Mouse (Mus musculus) stomach, embryonic 16.5 days (tissue): ENCODE data around the gene Mast4. TPM values are rescaled to one million over a fixed set of nuclear protein-coding genes. Genes with fewer than 3 reads are reported as not detected.

Experiments
- ATAC-seq: fragments of 200-750 bp; cut with Nextera tagmentation; 2 replicates; pipeline ENCODE4 v1.8.0; 2017; ENCODE audit warnings: moderate number of reproducible peaks, moderate TSS enrichment; ENCODE audit not compliant: insufficient read depth, low FRiP score
- H3K27ac ChIP-seq: fragments of 300-500 bp; sonication (generic); 2 replicates; pipeline ENCODE4 v1.5.1; 2014; ENCODE audit warnings: low read length
- H3K27me3 ChIP-seq: fragments of 300-500 bp; sonication (generic); 2 replicates; pipeline ENCODE4 v1.6.1; 2014; ENCODE audit warnings: low read length, control low read depth, mixed read lengths; ENCODE audit not compliant: control insufficient read depth, insufficient read depth
- H3K36me3 ChIP-seq: fragments of 300-500 bp; sonication (generic); 2 replicates; pipeline ENCODE4 v1.6.1; 2014; ENCODE audit warnings: low read length; ENCODE audit not compliant: control insufficient read depth, insufficient read depth
- H3K4me1 ChIP-seq: fragments of 300-500 bp; sonication (generic); 2 replicates; pipeline ENCODE4 v1.6.1; 2014; ENCODE audit warnings: low read length, control low read depth, mixed read lengths; ENCODE audit not compliant: control insufficient read depth, insufficient read depth
- H3K4me2 ChIP-seq: fragments of 300-500 bp; sonication (generic); 2 replicates; pipeline ENCODE4 v1.6.1; 2014; ENCODE audit warnings: low read depth, low read length, mixed read lengths
- H3K4me3 ChIP-seq: fragments of 300-500 bp; sonication (generic); replicated peaks from 2 replicates; pipeline ENCODE4 v1.5.1; 2014; ENCODE audit warnings: mild to moderate bottlenecking, low read length
- H3K9ac ChIP-seq: fragments of 300-500 bp; sonication (generic); 2 replicates; pipeline ENCODE4 v1.6.1; 2014; ENCODE audit warnings: low read length
- H3K9me3 ChIP-seq: fragments of 300-500 bp; sonication (generic); replicated peaks from 2 replicates; pipeline ENCODE4 v1.6.1; 2016; ENCODE audit warnings: low read length, control low read depth; ENCODE audit not compliant: control insufficient read depth
- WGBS: fragments of 180-500 bp; shearing (Covaris S2); extraction: QIAGEN DNeasy Blood & Tissue Kit; methylation state at CpG from one replicate; pipeline ENCODE4 v1.1.7; 2014; 5-methylcytosine and 5-hydroxymethylcytosine counted together
- polyA plus RNA-seq: library from polyadenylated mRNA; unstranded; fragments of >200 nt; fragmentation: Nextera tagmentation; extraction: Ambion mirVana; gene quantifications from 2 replicates; pipeline ENCODE4 v1.2.1, GENCODE M21; 2015

The Mast4 gene
- polyA plus RNA-seq, 1 experiment from 2014 or later: 31.0 TPM

- Histone ChIP-seq H3K4me2 (no peak overlapping the region), H3K27me3 (no peaks in the 10 kb centered on the region), H3K27ac (no peak overlapping the region), H3K36me3 (no peaks in the 10 kb centered on the region), H3K9me3 (no peaks in the 10 kb centered on the region), H3K4me1 (no peaks in the 10 kb centered on the region), H3K4me3 (no peak overlapping the region), H3K9ac (no peak overlapping the region)
- WGBS: 84% methylated on average over 8 of the region's 8 CpGs
- ATAC-seq: no peak
Observed at GRCm38 (mm10) chr13:103239654-103240053, 94.6 kb downstream of the Mast4 start.

- ATAC-seq: no peak
Observed at GRCm38 (mm10) chr13:103238034-103238705, 96.1 kb downstream of the Mast4 start.

GRCm38 (mm10) chr13:103232171-103232570, 102.1 kb downstream of the Mast4 start:
- WGBS: 93% methylated on average over 7 of the region's 7 CpGs
- Histone ChIP-seq H3K9ac (no peak overlapping the region), H3K27me3 (no peaks in the 10 kb centered on the region), H3K4me3 (no peak overlapping the region), H3K9me3 (no peaks in the 10 kb centered on the region), H3K4me1 (no peaks in the 10 kb centered on the region), H3K36me3 (no peaks in the 10 kb centered on the region), H3K4me2 (no peak overlapping the region), H3K27ac (no peak overlapping the region)
- no peak for ATAC-seq

More at GRCm38 (mm10) chr13:103238034-103238705, 96.1 kb downstream of the Mast4 start:
- Histone ChIP-seq H3K27ac (no peak overlapping the region), H3K4me2 (no peak overlapping the region), H3K36me3 (no peaks in the 10 kb centered on the region), H3K4me3 (no peak overlapping the region), H3K27me3 (no peaks in the 10 kb centered on the region), H3K4me1 (no peaks in the 10 kb centered on the region), H3K9me3 (no peaks in the 10 kb centered on the region), H3K9ac (no peak overlapping the region)
- 83% methylated on average over 7 of the region's 7 CpGs for WGBS

GRCm38 (mm10) chr13:103229069-103229468, 105.2 kb downstream of the Mast4 start:
- H3K9me3 ChIP-seq: no peaks in the 10 kb centered on the region
- no peak overlapping the region for H3K4me3 ChIP-seq
- no peak overlapping the region for H3K27ac ChIP-seq
- no peaks in the 10 kb centered on the region for H3K27me3 ChIP-seq
- no peak for ATAC-seq
- no peaks in the 10 kb centered on the region for H3K4me1 ChIP-seq
- H3K9ac ChIP-seq: no peak overlapping the region
- 67% methylated on average over 4 of the region's 4 CpGs for WGBS
- no peak overlapping the region for H3K4me2 ChIP-seq
- H3K36me3 ChIP-seq: no peaks in the 10 kb centered on the region

- Histone ChIP-seq H3K27me3 (no peaks in the 10 kb centered on the region), H3K9ac (no peak overlapping the region), H3K4me3 (no peak overlapping the region), H3K4me2 (no peak overlapping the region), H3K9me3 (no peaks in the 10 kb centered on the region), H3K36me3 (no peaks in the 10 kb centered on the region), H3K27ac (no peak overlapping the region), H3K4me1 (no peaks in the 10 kb centered on the region)
- WGBS: 58% methylated on average over 17 of the region's 17 CpGs
- ATAC-seq: no peak
Observed at GRCm38 (mm10) chr13:103225895-103226815, 108.1 kb downstream of the Mast4 start.

GRCm38 (mm10) chr13:103225217-103225894, 108.9 kb downstream of the Mast4 start:
- H3K4me2 ChIP-seq: no peak overlapping the region
- no peaks in the 10 kb centered on the region for H3K36me3 ChIP-seq
- 58% methylated on average over 11 of the region's 11 CpGs for WGBS
- no peak overlapping the region for H3K4me3 ChIP-seq
- no peaks in the 10 kb centered on the region for H3K9me3 ChIP-seq
- no peaks in the 10 kb centered on the region for H3K4me1 ChIP-seq
- H3K27me3 ChIP-seq: no peaks in the 10 kb centered on the region
- no peak for ATAC-seq
- no peak overlapping the region for H3K9ac ChIP-seq
- peak overlapping the region; percentile 46; the same call in 1 of the 2 replicates for H3K27ac ChIP-seq

- 40% methylated on average over 11 of the region's 11 CpGs for WGBS
Observed at GRCm38 (mm10) chr13:103220479-103221064, 113.7 kb downstream of the Mast4 start.

GRCm38 (mm10) chr13:103219999-103220398, 114.3 kb downstream of the Mast4 start:
- Histone ChIP-seq H3K4me3 (no peak overlapping the region), H3K36me3 (no peaks in the 10 kb centered on the region), H3K9me3 (no peaks in the 10 kb centered on the region), H3K27me3 (no peaks in the 10 kb centered on the region), H3K27ac (no peak overlapping the region), H3K9ac (no peak overlapping the region), H3K4me2 (no peak overlapping the region), H3K4me1 (no peaks in the 10 kb centered on the region)
- ATAC-seq: no peak
- WGBS: 50% methylated on average over 2 of the region's 2 CpGs

More at GRCm38 (mm10) chr13:103220479-103221064, 113.7 kb downstream of the Mast4 start:
- Histone ChIP-seq H3K4me3 (no peak overlapping the region), H3K27ac (no peak overlapping the region), H3K27me3 (no peaks in the 10 kb centered on the region), H3K9me3 (no peaks in the 10 kb centered on the region), H3K4me2 (no peak overlapping the region), H3K36me3 (no peaks in the 10 kb centered on the region), H3K9ac (no peak overlapping the region), H3K4me1 (no peaks in the 10 kb centered on the region)
- no peak for ATAC-seq
